Mouse (Mus musculus): ENCODE measurements around the gene Mars.

- TF ChIP-seq GATA1 (IDR thresholded peaks at IDR 0.05; ENCODE audit: borderline replicate concordance, low read length) = no peak
- no peak for TF ChIP-seq FLI1 (IDR thresholded peaks at IDR 0.05; ENCODE audit: low read length)
These were observed 53.1 kb downstream of the Mars start for GRCm38 (mm10) chr10:127258489-127258888.

Measured in megakaryocyte, embryonic 14.5 days (primary cell).